Mouse (Mus musculus) intestine, embryonic 15.5 days (tissue): ENCODE results near the gene Adssl1. TPM values are rescaled to one million over a fixed set of nuclear protein-coding genes. Genes with fewer than 3 reads are reported as not detected.

Experiments used
- ATAC-seq: fragments of 200-750 bp; cut with Nextera tagmentation; 2 replicates; pipeline ENCODE4 v1.8.0; 2017; ENCODE audit warnings: moderate TSS enrichment, moderate library complexity
- H3K27ac ChIP-seq: fragments of 300-500 bp; sonication (generic); 2 replicates; pipeline ENCODE4 v1.5.1; 2015; ENCODE audit warnings: mild to moderate bottlenecking, inconsistent platforms
- H3K27me3 ChIP-seq: fragments of 300-500 bp; sonication (generic); replicated peaks from 2 replicates; pipeline ENCODE4 v1.6.1; 2015; ENCODE audit warnings: inconsistent platforms
- H3K36me3 ChIP-seq: fragments of 300-500 bp; sonication (generic); 2 replicates; pipeline ENCODE4 v1.6.1; 2015; ENCODE audit warnings: inconsistent platforms
- H3K4me1 ChIP-seq: fragments of 300-500 bp; sonication (generic); replicated peaks from 2 replicates; pipeline ENCODE4 v1.6.1; 2015; ENCODE audit warnings: inconsistent platforms
- H3K4me2 ChIP-seq: fragments of 300-500 bp; sonication (generic); replicated peaks from 2 replicates; pipeline ENCODE4 v1.6.1; 2015; ENCODE audit warnings: mild to moderate bottlenecking, inconsistent platforms
- H3K4me3 ChIP-seq: fragments of 300-500 bp; sonication (generic); replicated peaks from 2 replicates; pipeline ENCODE4 v1.5.1; 2015; ENCODE audit warnings: inconsistent platforms
- H3K9ac ChIP-seq: fragments of 300-500 bp; sonication (generic); 2 replicates; pipeline ENCODE4 v1.6.1; 2015; ENCODE audit warnings: inconsistent platforms
- H3K9me3 ChIP-seq: fragments of 300-500 bp; sonication (generic); 2 replicates; pipeline ENCODE4 v1.6.1; 2016; ENCODE audit warnings: inconsistent platforms
- WGBS: fragments of 180-500 bp; shearing (Covaris S2); methylation state at CpG from one replicate; pipeline ENCODE4 v1.1.7; 2015; 5-methylcytosine and 5-hydroxymethylcytosine counted together
- polyA plus RNA-seq: library from polyadenylated mRNA; unstranded; fragments of >200 nt; fragmentation: Nextera tagmentation; extraction: Ambion mirVana; gene quantifications from 2 replicates; pipeline ENCODE4 v1.2.1, GENCODE M21; 2015

The Adssl1 gene
- polyA plus RNA-seq, 1 experiment from 2014 or later, result 2.1 TPM

- Histone ChIP-seq H3K9ac (peak overlapping the region; percentile 10; the same call in 1 of the 2 replicates), H3K27me3 (no peaks in the 10 kb centered on the region), H3K27ac (no peak overlapping the region), H3K4me3 (no peak overlapping the region), H3K4me1 (peaks cover 31% of the 10 kb centered on the region), H3K36me3 (no peaks in the 10 kb centered on the region), H3K4me2 (no peak overlapping the region), H3K9me3 (no peaks in the 10 kb centered on the region)
- WGBS, result 43% methylated on average over 4 of the region's 4 CpGs
- ATAC-seq, result no peak
These were observed 24.9 kb upstream of the Adssl1 start for GRCm38 (mm10) chr12:112594989-112595388.

- H3K9ac ChIP-seq, result no peak overlapping the region
- no peak for ATAC-seq
- H3K4me1 ChIP-seq, result peaks cover 25% of the 10 kb centered on the region
- no peak overlapping the region for H3K27ac ChIP-seq
- H3K36me3 ChIP-seq, result no peaks in the 10 kb centered on the region
- no peaks in the 10 kb centered on the region for H3K27me3 ChIP-seq
- no peak overlapping the region for H3K4me3 ChIP-seq
- WGBS, result 74% methylated on average over 4 of the region's 4 CpGs
- H3K9me3 ChIP-seq, result no peaks in the 10 kb centered on the region
- no peak overlapping the region for H3K4me2 ChIP-seq
These were observed 24.2 kb upstream of the Adssl1 start for GRCm38 (mm10) chr12:112595626-112596025.

DNA sequence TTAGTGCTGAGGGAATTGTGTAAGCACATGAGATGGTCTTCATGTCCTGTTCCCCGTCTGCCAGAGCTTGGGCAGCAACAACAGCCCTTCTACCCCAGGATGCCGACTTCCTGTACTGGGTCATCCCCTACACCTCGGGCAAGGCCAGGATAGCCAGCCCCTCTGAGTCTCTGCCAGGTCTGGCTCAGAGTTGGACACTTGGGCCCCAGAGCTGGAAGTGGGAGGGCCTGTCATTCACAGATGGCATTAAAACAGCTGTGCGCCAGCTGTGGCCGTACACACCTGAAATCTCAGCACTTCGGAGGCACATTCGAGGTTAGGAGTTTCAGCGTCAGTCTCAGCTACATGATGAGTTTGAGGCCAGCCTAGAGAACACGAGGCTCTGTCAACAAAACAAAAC is 23.4 kb upstream of the Adssl1 start:
- ATAC-seq, result no peak
- Histone ChIP-seq H3K27me3 (no peaks in the 10 kb centered on the region), H3K4me1 (peaks cover 25% of the 10 kb centered on the region), H3K27ac (no peak overlapping the region), H3K9ac (no peak overlapping the region), H3K9me3 (no peaks in the 10 kb centered on the region), H3K4me2 (no peak overlapping the region), H3K4me3 (no peak overlapping the region), H3K36me3 (no peaks in the 10 kb centered on the region)
- 62% methylated on average over 9 of the region's 9 CpGs for WGBS

DNA sequence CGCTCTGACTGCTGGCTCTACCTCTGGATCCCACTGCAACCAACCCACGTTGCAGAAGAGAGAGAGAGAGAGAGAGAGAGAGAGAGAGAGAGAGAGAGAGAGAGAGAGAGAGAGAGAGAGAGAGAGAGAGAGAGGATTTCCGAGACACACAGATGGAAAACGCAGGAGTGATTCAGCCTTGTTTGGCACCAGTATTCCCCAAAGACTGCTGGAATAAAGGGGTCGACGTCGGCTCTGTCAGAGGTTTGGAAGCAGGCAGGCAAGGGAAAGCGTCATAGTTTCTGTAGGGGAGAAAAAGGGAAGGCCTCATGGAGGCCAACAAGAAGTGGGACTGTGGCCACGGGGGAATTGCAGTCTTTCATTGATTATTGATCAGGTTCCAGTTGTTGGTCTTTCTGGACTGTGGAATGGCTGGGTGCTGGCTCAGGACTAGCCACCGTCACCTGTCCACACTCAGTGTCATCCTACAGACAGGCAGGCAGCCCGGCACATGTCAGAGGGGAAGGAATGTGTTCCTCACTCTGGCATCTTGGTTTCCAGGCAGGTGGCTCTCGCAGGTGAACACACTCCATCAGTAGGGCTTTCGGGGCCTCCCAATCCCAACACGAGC is 22.8 kb upstream of the Adssl1 start:
- no peaks in the 10 kb centered on the region for H3K9me3 ChIP-seq
- H3K27me3 ChIP-seq, result no peaks in the 10 kb centered on the region
- H3K4me1 ChIP-seq, result peaks cover 25% of the 10 kb centered on the region
- no peak overlapping the region for H3K27ac ChIP-seq
- no peak overlapping the region for H3K9ac ChIP-seq
- H3K36me3 ChIP-seq, result no peaks in the 10 kb centered on the region
- H3K4me3 ChIP-seq, result no peak overlapping the region
- H3K4me2 ChIP-seq, result no peak overlapping the region
- 76% methylated on average over 14 of the region's 14 CpGs for WGBS
- ATAC-seq, result no peak

GRCm38 (mm10) chr12:112597618-112598017 is 22.2 kb upstream of the Adssl1 start:
- Histone ChIP-seq H3K36me3 (no peaks in the 10 kb centered on the region), H3K27ac (no peak overlapping the region), H3K4me3 (no peak overlapping the region), H3K27me3 (no peaks in the 10 kb centered on the region), H3K9me3 (no peaks in the 10 kb centered on the region), H3K4me1 (peaks cover 25% of the 10 kb centered on the region), H3K4me2 (no peak overlapping the region), H3K9ac (no peak overlapping the region)
- 90% methylated on average over 8 of the region's 8 CpGs for WGBS
- ATAC-seq, result no peak

DNA sequence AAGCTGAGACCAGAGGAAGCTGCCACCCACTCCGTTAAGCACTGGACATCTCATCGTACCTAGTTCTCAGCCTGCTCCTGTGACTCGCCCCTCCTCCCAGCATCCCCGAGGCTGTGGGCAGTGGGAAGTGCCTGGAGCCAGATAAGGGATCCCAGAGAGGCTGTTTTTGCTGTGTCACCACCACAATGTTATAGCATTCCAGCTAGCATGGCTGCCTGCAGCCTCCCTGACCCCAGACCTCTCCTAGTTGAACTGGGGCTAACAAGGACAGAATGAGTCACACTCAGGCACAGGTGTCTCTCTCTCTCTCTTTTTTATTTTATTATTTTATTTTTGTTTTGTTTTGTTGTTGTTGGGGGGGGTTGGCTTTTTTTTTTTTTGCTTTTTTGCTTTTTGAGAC is 20.6 kb upstream of the Adssl1 start:
- no peaks in the 10 kb centered on the region; the same call in 1 of the 2 replicates for H3K36me3 ChIP-seq
- no peak overlapping the region for H3K4me3 ChIP-seq
- no peak overlapping the region for H3K27ac ChIP-seq
- no peak overlapping the region for H3K4me2 ChIP-seq
- peaks cover 18% of the 10 kb centered on the region for H3K4me1 ChIP-seq
- no peak overlapping the region for H3K9ac ChIP-seq
- H3K27me3 ChIP-seq, result no peaks in the 10 kb centered on the region
- no peaks in the 10 kb centered on the region for H3K9me3 ChIP-seq
- ATAC-seq, result no peak
- WGBS, result 29% methylated on average over 4 of the region's 4 CpGs

DNA sequence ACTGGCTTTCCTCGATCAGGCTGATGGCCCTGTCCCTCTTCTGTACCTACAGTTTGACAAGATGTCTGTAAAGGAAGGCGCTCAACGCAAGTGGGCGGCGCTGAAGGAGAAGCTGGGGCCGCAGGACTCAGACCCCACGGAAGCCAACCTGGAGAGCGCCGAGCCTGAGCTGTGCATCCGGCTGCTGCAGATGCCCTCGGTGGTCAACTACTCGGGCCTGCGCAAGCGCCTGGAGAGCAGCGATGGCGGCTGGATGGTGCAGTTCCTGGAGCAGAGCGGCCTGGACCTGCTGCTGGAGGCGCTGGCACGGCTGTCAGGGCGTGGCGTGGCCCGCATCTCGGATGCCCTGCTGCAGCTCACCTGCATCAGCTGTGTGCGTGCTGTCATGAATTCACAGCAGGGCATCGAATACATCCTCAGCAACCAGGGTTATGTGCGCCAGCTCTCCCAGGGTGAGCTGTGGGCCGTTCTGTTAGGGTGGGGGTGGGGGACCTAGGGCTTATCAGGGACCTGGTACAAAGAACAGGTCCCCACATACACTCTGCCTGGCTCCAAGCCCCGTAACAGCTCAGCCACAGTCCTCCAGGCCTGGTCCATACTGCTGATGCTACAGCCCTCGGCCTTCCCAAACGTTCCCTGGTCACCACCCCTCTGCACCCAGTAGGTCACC is 19.8 kb upstream of the Adssl1 start:
- WGBS, result 85% methylated on average over 30 of the region's 30 CpGs
- Histone ChIP-seq H3K27me3 (no peaks in the 10 kb centered on the region), H3K9ac (no peak overlapping the region), H3K4me2 (no peak overlapping the region), H3K9me3 (no peaks in the 10 kb centered on the region), H3K27ac (no peak overlapping the region), H3K4me3 (no peak overlapping the region), H3K36me3 (no peaks in the 10 kb centered on the region; the same call in 1 of the 2 replicates), H3K4me1 (peaks cover 12% of the 10 kb centered on the region)
- ATAC-seq, result no peak

- WGBS, result 78% methylated on average over 5 of the region's 5 CpGs
- Histone ChIP-seq H3K4me3 (no peak overlapping the region), H3K9me3 (no peaks in the 10 kb centered on the region), H3K4me1 (peaks cover 6% of the 10 kb centered on the region; the same call in 1 of the 2 replicates), H3K27ac (no peak overlapping the region), H3K9ac (no peak overlapping the region), H3K4me2 (no peak overlapping the region), H3K36me3 (no peaks in the 10 kb centered on the region; the same call in 1 of the 2 replicates), H3K27me3 (no peaks in the 10 kb centered on the region)
- ATAC-seq, result no peak
These were observed 15.8 kb upstream of the Adssl1 start for GRCm38 (mm10) chr12:112604022-112604421.

DNA sequence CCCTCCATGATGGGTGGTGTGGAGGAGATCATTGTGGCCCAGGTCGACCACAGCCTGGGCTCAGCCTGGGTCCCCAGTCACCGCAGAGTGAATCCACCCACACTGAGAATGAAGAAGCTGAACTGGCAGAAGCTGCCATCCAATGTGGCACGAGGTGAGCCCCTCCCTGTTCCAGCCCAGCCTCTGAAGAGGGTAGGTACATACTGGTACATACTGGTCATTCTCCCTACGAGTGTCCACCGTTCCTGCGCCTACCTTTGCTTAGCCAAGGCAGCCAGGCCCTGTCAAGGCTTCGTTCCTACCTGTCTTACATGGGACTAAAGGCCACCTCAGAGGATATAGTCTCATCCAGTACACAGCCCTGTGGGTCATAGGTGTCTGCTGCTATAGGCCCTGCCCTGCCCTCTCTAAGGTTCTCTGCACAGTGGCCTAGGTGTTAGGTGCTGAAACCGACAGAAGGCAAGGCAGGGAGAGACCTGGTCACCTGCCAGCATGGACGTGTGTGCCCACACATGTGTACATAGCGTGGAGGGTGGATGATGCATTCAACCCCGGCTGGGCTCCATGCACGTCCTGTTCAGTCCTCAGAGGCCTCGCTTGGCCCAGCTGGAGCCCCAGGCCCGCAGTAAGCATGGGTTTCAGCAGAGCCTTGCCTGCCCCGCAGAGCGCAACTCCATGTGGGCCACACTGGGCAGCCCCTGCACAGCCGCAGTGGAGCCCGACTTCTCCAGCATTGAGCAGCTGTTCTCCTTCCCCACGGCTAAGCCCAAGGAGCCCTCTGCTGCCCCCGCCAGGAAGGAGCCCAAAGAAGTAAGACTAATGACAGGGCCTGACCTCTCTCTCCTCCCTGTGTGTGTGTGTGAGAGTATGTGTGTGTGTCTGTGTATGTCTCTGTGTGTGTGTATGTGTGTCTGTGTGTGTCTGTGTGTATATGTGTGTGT is 14.9 kb upstream of the Adssl1 start:
- H3K9me3 ChIP-seq, result no peaks in the 10 kb centered on the region
- no peak overlapping the region for H3K27ac ChIP-seq
- H3K4me3 ChIP-seq, result no peak overlapping the region
- peaks cover 6% of the 10 kb centered on the region; the same call in 1 of the 2 replicates for H3K4me1 ChIP-seq
- H3K9ac ChIP-seq, result peak overlapping the region; percentile 12; the same call in 1 of the 2 replicates
- no peaks in the 10 kb centered on the region; the same call in 1 of the 2 replicates for H3K36me3 ChIP-seq
- H3K4me2 ChIP-seq, result no peak overlapping the region
- H3K27me3 ChIP-seq, result no peaks in the 10 kb centered on the region
- 64% methylated on average over 20 of the region's 20 CpGs for WGBS
- ATAC-seq, result peak; percentile 77

DNA sequence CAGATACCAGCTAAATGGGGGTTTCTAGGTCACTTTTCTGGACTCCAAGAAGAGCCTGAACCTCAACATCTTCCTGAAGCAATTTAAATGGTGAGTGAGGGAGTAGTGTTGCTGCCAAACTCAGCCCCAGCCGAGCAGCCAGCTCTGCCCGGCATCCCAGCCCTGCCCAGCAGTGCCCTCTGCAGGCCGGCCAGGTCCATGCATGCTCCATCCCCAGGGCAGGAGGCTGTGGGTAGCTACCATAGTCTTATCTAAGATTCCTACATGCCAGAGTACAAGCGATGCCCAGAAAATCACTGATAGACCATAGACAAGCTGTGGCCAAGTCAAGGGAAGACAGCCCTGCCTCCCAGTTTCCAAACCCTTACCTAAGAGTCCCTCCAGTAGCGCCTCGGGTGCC is 14.1 kb upstream of the Adssl1 start:
- Histone ChIP-seq H3K36me3 (no peaks in the 10 kb centered on the region; the same call in 1 of the 2 replicates), H3K27ac (no peak overlapping the region), H3K4me3 (no peak overlapping the region), H3K9me3 (no peaks in the 10 kb centered on the region), H3K4me2 (no peak overlapping the region), H3K4me1 (peaks cover 6% of the 10 kb centered on the region; the same call in 1 of the 2 replicates), H3K27me3 (no peaks in the 10 kb centered on the region), H3K9ac (no peak overlapping the region)
- 47% methylated on average over 6 of the region's 6 CpGs for WGBS
- peak; percentile 88 for ATAC-seq

DNA sequence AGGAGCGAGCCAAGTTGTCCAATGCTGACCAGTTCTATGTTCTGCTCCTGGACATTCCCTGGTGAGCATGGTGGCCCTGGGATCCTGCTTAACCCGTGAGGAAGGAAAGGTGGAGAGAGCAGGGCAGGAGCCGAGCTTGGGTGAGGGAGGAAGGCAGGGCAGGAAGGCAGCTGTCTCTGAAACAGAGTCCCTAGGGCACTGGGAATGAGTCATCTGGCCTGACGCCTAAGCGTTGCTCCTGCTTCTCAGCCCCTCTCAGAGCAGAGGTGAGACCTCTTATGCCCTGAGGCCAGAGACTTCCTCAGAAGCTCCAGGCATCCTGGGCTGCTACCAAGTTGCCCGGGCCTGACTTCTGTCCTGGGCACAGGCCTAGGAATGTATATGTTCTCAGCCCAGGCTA is 12.8 kb upstream of the Adssl1 start:
- ATAC-seq, result no peak
- Histone ChIP-seq H3K9me3 (no peaks in the 10 kb centered on the region), H3K27ac (no peak overlapping the region), H3K4me2 (no peak overlapping the region), H3K4me1 (peaks cover 6% of the 10 kb centered on the region; the same call in 1 of the 2 replicates), H3K4me3 (no peak overlapping the region), H3K9ac (no peak overlapping the region), H3K36me3 (no peaks in the 10 kb centered on the region; the same call in 1 of the 2 replicates), H3K27me3 (no peaks in the 10 kb centered on the region)
- WGBS, result 84% methylated on average over 6 of the region's 6 CpGs

DNA sequence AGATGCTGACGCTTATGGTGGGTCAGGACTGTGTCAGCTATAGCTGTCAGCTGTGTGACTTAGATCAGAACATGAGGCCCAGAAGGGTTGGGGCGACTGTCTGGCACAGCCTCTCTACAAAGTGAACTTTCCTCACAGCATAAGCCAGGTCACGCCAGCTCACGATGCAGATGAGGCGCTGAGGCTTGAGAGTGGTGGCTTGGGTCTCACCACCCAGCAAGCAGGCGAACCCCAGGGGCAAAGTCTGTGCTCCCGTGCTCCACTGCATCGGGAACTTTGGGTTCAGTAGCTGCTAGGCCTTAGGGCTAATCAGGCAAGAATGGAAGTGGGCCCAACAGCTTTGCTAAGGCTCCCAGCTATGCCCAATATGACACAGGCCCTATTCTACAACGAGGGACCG is 10.8 kb upstream of the Adssl1 start:
- Histone ChIP-seq H3K4me3 (no peak overlapping the region), H3K36me3 (no peaks in the 10 kb centered on the region), H3K9me3 (no peaks in the 10 kb centered on the region), H3K4me2 (no peak overlapping the region), H3K27me3 (no peaks in the 10 kb centered on the region), H3K4me1 (peaks cover 6% of the 10 kb centered on the region; the same call in 1 of the 2 replicates), H3K27ac (no peak overlapping the region), H3K9ac (no peak overlapping the region)
- ATAC-seq, result no peak
- 88% methylated on average over 10 of the region's 10 CpGs for WGBS
